Mouse (Mus musculus) thymus, adult 2 months (tissue): Measurements from ENCODE around the gene Spz1.

Experiments
- CTCF ChIP-seq: fragments of 200-500 bp; IDR thresholded peaks from 2 replicates; pipeline ENCODE4 v1.5.1; 2012; ENCODE audit warnings: mild to moderate bottlenecking, control low read depth, low read length, moderate library complexity, borderline replicate concordance; ENCODE audit not compliant: control insufficient read depth, poor library complexity, insufficient read depth; ENCODE audit errors: extremely low read depth
- POLR2A ChIP-seq: fragments of 200-500 bp; IDR thresholded peaks from 2 replicates; pipeline ENCODE4 v1.6.1; 2012; ENCODE audit warnings: mild to moderate bottlenecking, low read length, control low read depth, moderate library complexity; ENCODE audit not compliant: control insufficient read depth, poor library complexity, insufficient read depth; ENCODE audit errors: extremely low read depth

DNA sequence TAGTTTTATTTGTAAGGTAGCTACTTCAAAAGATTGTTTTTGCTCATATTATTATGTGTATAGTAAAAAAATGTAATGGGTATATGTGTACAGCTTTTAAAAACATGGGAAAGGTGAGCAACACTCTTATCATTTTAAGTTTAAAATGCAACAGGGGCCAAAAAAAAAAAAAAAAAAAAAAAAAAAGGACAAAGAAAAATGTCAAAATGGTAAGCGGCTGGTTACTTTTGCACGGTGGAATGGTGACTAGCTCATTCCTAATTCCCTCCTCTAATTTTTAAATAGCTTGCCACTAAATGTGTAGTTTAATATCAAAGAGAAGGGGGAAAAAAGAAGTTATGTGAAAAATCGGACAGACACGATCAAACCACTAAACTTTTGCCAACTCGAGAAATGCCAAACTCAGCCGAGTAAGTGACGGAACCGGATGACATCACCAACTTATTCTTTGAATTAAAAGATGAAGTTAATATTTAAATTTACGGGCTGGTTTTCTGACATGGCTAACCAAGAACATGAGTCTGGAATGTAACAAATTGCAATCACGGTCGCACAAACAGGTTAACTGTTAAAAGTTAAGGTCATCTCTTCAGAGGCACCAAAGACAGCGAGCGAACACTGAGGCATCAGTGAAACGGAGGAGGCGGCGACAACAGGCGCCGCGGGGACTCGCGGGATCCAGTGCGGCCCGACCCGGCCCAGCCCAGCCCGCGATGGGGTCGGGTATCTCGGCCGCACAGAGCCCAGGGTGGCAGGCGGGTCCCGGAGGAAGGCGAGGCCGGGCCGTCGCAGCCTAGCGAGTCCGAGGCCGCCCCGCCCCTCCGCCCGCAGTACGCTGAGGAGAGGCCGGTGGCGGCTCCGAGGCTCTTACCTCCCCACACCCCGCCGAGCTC lies 45.9 kb downstream of the Spz1 start:
- no peak for TF ChIP-seq CTCF
- TF ChIP-seq POLR2A: no peak
